Mouse (Mus musculus) kidney, adult 2 months (tissue): ENCODE data around the gene Vav3.

Source experiments
- CTCF ChIP-seq: fragments of 200-500 bp; conservative IDR thresholded peaks from 2 replicates; pipeline ENCODE4 v1.5.1; 2011; ENCODE audit warnings: low read depth, mild to moderate bottlenecking, control low read depth, low read length, moderate library complexity, mixed read lengths; ENCODE audit not compliant: insufficient read depth, insufficient read length
- POLR2A ChIP-seq: fragments of 200-500 bp; IDR thresholded peaks from one replicate; pipeline ENCODE4 v1.6.1; 2011; ENCODE audit warnings: low read depth, low read length, control low read depth

- TF ChIP-seq POLR2A, result no peak
- no peak for TF ChIP-seq CTCF
These were observed 18.2 kb upstream of the Vav3 start for GRCm38 (mm10) chr3:109322225-109322624.
